Mouse (Mus musculus): ENCODE measurements around the gene Fndc7. TPM values are rescaled to one million over a fixed set of nuclear protein-coding genes. Genes with fewer than 3 reads are reported as not detected.
"Not testable (repeated sequence)": the region's sequence is repeated elsewhere in the genome, so short reads cannot be mapped to it uniquely, and the experiment has no call there.

Gene Fndc7
- polyA plus RNA-seq, 1 experiment: not detected

DNA sequence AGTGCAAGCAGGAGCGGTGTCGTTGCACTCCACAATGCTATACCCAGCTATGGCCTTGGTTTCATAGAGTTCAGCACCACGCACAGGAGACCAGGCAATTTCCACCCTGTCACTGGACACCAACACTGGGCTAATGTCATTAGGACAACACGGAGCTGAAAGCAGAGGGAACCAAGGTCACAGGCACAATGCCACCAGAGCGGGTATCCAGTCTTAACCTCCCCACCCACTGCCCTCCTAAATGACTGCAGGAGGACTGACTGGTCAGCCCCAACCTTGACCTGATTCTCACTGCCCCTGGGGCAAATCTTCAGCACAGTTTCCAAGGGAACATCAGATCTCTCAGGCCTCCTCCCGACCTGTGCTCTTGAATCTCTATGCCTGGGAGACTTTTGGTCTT, 19.2 kb downstream of the Fndc7 start:
- H3K4me1 ChIP-seq (ENCODE audit: control insufficient read depth, insufficient read depth, low read length): no peaks in the 10 kb centered on the region; the same call in 1 of the 2 replicates
- 85% methylated on average over 6 of the region's 6 CpGs for WGBS

DNA sequence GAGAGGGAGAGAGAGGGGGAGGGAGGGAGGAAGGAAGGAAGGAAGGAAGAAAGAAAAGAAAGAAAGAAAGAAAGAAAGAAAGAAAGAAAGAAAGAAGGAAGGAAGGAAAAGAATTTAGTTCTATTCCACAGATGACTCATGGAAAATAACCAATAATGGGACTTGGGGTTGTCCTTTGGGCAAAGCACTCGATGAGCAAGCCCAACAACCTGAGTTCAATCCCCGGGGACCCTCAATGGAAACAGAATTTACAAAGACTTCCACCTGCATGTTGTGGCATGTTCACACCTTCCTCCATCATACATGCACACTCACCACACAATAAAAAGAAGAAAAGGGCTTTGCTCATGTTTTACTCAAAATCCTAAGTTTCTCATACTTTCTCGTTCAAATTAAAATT, 22.4 kb downstream of the Fndc7 start:
- H3K27ac ChIP-seq (ENCODE audit: control insufficient read depth, insufficient read depth, low read depth, low read length, poor library complexity): no peak overlapping the region
- WGBS: 79% methylated on average over 3 of the region's 3 CpGs
- TF ChIP-seq CTCF (IDR thresholded peaks at IDR 0.05; ENCODE audit: control insufficient read depth, insufficient read depth, low read length): no peak
- no peak for TF ChIP-seq POLR2A (IDR thresholded peaks at IDR 0.05; ENCODE audit: borderline replicate concordance, control insufficient read depth, low read depth, low read length)

More for the DNA sequence above, 19.2 kb downstream of the Fndc7 start:
- Histone ChIP-seq H3K27ac (ENCODE audit: control insufficient read depth, insufficient read depth, low read depth, low read length, poor library complexity) (no peak overlapping the region), H3K4me3 (replicated peaks; ENCODE audit: control insufficient read depth, low read depth, low read length) (no peak overlapping the region)
- TF ChIP-seq POLR2A (IDR thresholded peaks at IDR 0.05; ENCODE audit: borderline replicate concordance, control insufficient read depth, low read depth, low read length) (no peak), CTCF (IDR thresholded peaks at IDR 0.05; ENCODE audit: control insufficient read depth, insufficient read depth, low read length) (no peak)

DNA sequence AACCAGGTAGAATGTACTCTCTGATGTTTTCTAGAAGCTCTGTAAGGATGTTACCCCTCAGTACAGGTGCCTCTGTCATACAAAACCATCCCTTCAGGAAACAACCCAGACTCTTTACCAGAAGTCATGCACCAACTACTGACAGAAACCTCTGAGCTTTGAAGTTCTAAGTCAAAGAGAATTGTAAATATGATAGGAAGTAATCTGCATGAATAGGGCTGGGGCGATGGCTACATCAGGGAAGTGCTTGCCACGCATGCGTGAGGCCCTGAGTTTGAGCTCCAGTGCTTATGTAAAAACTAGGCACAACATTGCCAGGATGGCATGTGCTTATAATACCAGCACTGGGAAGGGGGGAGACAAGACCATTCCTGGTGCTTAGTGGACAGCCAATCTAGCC, 24.1 kb downstream of the Fndc7 start:
- Histone ChIP-seq H3K4me1 (ENCODE audit: control insufficient read depth, insufficient read depth, low read length) (no peaks in the 10 kb centered on the region; the same call in 1 of the 2 replicates), H3K27ac (ENCODE audit: control insufficient read depth, insufficient read depth, low read depth, low read length, poor library complexity) (no peak overlapping the region), H3K4me3 (replicated peaks; ENCODE audit: control insufficient read depth, low read depth, low read length) (no peak overlapping the region)
- no peak for TF ChIP-seq CTCF (IDR thresholded peaks at IDR 0.05; ENCODE audit: control insufficient read depth, insufficient read depth, low read length)
- TF ChIP-seq POLR2A (IDR thresholded peaks at IDR 0.05; ENCODE audit: borderline replicate concordance, control insufficient read depth, low read depth, low read length): no peak
- 68% methylated on average over 3 of the region's 3 CpGs for WGBS

More for the DNA sequence above, 22.4 kb downstream of the Fndc7 start:
- Histone ChIP-seq H3K4me1 (ENCODE audit: control insufficient read depth, insufficient read depth, low read length) (no peaks in the 10 kb centered on the region; the same call in 1 of the 2 replicates), H3K4me3 (replicated peaks; ENCODE audit: control insufficient read depth, low read depth, low read length) (no peak overlapping the region)

DNA sequence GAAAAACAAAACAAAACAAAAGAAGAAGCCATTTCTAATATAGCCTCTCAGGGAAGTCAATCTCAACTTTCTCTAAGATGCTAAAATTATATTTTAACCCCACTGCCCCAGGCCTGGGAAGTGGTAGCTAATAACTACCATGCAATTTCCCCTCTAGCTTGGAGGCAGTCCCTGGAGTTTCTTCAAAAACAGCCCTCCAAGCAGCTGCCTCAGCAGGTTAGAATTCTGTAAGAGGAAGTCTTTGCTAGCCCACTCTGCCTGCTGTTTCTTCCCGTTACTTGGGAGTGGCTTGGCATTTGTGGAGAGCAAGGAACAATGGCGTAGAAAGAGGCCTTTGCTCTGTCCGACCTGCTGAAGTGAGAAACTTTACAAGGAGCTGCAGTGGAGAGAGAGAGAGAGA, 24.7 kb downstream of the Fndc7 start:
- Histone ChIP-seq H3K4me1 (ENCODE audit: control insufficient read depth, insufficient read depth, low read length) (no peaks in the 10 kb centered on the region; the same call in 1 of the 2 replicates), H3K4me3 (replicated peaks; ENCODE audit: control insufficient read depth, low read depth, low read length) (no peak overlapping the region), H3K27ac (ENCODE audit: control insufficient read depth, insufficient read depth, low read depth, low read length, poor library complexity) (no peak overlapping the region)
- TF ChIP-seq CTCF (IDR thresholded peaks at IDR 0.05; ENCODE audit: control insufficient read depth, insufficient read depth, low read length): no peak
- TF ChIP-seq POLR2A (IDR thresholded peaks at IDR 0.05; ENCODE audit: borderline replicate concordance, control insufficient read depth, low read depth, low read length): no peak
- WGBS: 23% methylated on average over 3 of the region's 3 CpGs

DNA sequence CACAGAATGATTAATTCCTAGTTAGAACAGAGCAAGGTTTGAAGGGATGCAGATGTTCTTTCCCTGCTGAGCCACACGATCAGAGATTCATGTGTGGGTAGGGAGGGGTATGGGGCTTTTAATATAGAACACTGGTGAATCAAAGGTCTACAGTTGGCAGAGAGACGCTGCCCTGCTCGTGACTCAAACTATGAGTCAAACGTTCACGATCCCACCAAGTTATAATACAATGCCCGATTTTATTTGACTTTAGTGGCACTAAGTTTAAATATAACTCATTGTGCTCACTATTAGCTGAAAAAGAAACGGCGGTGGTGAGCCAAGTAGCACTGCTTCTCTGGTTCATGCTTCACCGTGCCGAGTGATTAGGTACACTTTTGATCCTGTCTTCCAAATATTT, 26.7 kb downstream of the Fndc7 start:
- WGBS: 83% methylated on average over 10 of the region's 10 CpGs
- no peaks in the 10 kb centered on the region; the same call in 1 of the 2 replicates for H3K4me1 ChIP-seq (ENCODE audit: control insufficient read depth, insufficient read depth, low read length)
- H3K4me3 ChIP-seq (replicated peaks; ENCODE audit: control insufficient read depth, low read depth, low read length): no peak overlapping the region
- no peak overlapping the region for H3K27ac ChIP-seq (ENCODE audit: control insufficient read depth, insufficient read depth, low read depth, low read length, poor library complexity)
- TF ChIP-seq CTCF (IDR thresholded peaks at IDR 0.05; ENCODE audit: control insufficient read depth, insufficient read depth, low read length) (no peak), POLR2A (IDR thresholded peaks at IDR 0.05; ENCODE audit: borderline replicate concordance, control insufficient read depth, low read depth, low read length) (no peak)

DNA sequence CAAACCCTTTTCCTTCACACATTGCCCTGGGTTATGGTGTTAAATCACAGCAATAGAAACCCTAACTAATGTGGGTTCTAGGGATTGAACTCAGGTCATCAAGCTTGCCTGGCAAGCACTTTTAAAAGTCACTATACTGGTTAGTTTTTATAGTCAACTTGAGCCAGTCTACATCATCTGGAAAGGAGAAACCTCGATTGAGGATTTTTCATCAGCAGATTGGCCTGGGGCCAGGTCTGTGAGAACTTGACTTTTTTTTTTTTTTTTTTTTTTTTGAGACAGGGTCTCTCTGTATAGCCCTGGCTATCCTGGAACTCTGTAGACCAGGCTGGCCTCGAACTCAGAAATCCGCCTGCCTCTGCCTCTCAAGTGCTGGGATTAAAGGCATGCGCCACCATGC, 27.5 kb downstream of the Fndc7 start:
- not testable (repeated sequence) for H3K4me1 ChIP-seq (ENCODE audit: control insufficient read depth, insufficient read depth, low read length); H3K27ac ChIP-seq (ENCODE audit: control insufficient read depth, insufficient read depth, low read depth, low read length, poor library complexity); H3K4me3 ChIP-seq (replicated peaks; ENCODE audit: control insufficient read depth, low read depth, low read length)
- WGBS: 68% methylated on average over 4 of the region's 4 CpGs

DNA sequence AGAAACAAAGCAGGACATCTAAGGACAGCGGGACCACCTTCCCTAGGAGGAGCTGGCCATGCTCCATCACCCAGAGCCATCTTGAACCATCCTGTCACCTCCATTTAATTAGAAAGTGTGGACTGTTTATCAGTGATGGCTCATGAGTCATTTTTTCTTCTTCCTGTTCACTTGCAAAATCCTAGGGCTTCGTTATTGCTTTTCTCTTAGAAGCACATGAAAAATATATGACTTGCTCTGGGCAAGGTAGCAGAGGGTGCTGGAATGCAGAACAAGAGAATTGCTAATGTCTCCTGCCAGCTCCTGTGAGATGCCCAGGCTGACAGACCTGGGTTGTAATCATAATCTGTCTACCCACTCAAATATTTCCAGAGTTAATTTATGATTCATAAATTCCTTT, 29.0 kb downstream of the Fndc7 start:
- Histone ChIP-seq H3K4me3 (replicated peaks; ENCODE audit: control insufficient read depth, low read depth, low read length) (no peak overlapping the region), H3K27ac (ENCODE audit: control insufficient read depth, insufficient read depth, low read depth, low read length, poor library complexity) (no peak overlapping the region), H3K4me1 (ENCODE audit: control insufficient read depth, insufficient read depth, low read length) (no peaks in the 10 kb centered on the region; the same call in 1 of the 2 replicates)
- 41% methylated on average over 2 of the region's 2 CpGs for WGBS
- TF ChIP-seq POLR2A (IDR thresholded peaks at IDR 0.05; ENCODE audit: borderline replicate concordance, control insufficient read depth, low read depth, low read length) (no peak), CTCF (IDR thresholded peaks at IDR 0.05; ENCODE audit: control insufficient read depth, insufficient read depth, low read length) (no peak)

DNA sequence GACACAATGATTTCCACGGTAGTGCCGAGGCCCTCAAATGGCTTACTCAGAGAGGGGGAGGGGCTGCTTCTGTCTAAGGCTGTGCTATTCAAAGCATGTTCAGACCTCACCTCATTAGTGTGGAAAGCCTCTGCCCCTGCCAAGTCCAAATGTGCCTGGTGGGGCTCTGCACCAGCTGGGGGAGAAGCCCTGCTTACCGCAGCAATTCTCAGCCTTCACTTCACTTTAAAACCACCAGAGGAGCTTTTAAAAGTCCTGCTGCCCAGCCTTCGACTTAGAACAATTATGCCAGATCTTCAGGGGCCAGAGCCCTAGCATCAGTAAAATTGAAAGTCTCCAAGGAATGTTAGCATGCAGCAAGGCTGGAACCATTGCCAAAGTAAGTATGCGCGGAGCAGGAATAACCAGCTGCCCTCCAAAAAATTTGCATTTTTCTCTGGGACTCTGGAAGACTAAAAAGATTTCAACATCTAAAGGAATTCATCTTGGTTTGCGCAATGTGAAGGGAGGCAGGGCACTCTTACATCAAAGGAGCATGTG, 31.5 kb downstream of the Fndc7 start:
- TF ChIP-seq POLR2A (IDR thresholded peaks at IDR 0.05; ENCODE audit: borderline replicate concordance, control insufficient read depth, low read depth, low read length) (no peak), CTCF (IDR thresholded peaks at IDR 0.05; ENCODE audit: control insufficient read depth, insufficient read depth, low read length) (no peak)
- WGBS: 69% methylated on average over 7 of the region's 7 CpGs
- Histone ChIP-seq H3K4me1 (ENCODE audit: control insufficient read depth, insufficient read depth, low read length) (no peaks in the 10 kb centered on the region), H3K27ac (ENCODE audit: control insufficient read depth, insufficient read depth, low read depth, low read length, poor library complexity) (no peak overlapping the region), H3K4me3 (replicated peaks; ENCODE audit: control insufficient read depth, low read depth, low read length) (no peak overlapping the region)

DNA sequence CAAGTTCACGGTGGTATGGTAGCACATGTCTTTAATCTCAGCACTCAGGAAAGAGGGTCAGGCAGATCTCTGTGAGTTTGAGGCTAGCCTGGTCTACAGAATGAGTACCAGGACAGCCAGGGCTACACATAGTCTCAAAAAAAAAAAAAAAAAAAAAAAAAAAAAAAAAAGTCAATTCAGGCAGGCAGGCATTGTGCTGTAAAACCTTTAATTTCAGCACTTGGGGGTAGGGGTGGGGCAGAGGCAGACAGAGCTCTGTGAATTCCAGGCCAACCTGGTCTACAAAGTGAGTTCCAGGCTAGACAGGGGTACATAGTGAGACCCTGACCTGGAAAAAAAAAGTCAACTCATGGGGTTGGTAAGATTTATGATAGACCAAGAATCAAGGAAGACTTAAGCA, 32.1 kb downstream of the Fndc7 start:
- TF ChIP-seq POLR2A (IDR thresholded peaks at IDR 0.05; ENCODE audit: borderline replicate concordance, control insufficient read depth, low read depth, low read length) (no peak), CTCF (IDR thresholded peaks at IDR 0.05; ENCODE audit: control insufficient read depth, insufficient read depth, low read length) (no peak)
- WGBS: 81% methylated on average over 1 of the region's 1 CpGs
- no peak overlapping the region for H3K27ac ChIP-seq (ENCODE audit: control insufficient read depth, insufficient read depth, low read depth, low read length, poor library complexity)
- no peak overlapping the region for H3K4me3 ChIP-seq (replicated peaks; ENCODE audit: control insufficient read depth, low read depth, low read length)
- no peaks in the 10 kb centered on the region for H3K4me1 ChIP-seq (ENCODE audit: control insufficient read depth, insufficient read depth, low read length)

Data from bone marrow, adult 2 months (tissue).